Mouse (Mus musculus) bone marrow macrophage, adult 2 months (primary cell): Measurements from ENCODE around the gene Fgd2.

ENCODE experiments used
- CTCF ChIP-seq: IDR thresholded peaks from 2 replicates; pipeline ENCODE4 v1.5.1; 2012; ENCODE audit warnings: low read depth, mild to moderate bottlenecking, low read length, moderate library complexity
- POLR2A ChIP-seq: IDR thresholded peaks from 2 replicates; pipeline ENCODE4 v1.6.1; 2012; ENCODE audit warnings: mild to moderate bottlenecking, low read depth, low read length, borderline replicate concordance

GRCm38 (mm10) chr17:29391280-29391679 lies 30.6 kb downstream of the Fgd2 start:
- TF ChIP-seq CTCF (no peak), POLR2A (no peak)
